Mouse (Mus musculus): ENCODE data around the gene Rec114.

DNA sequence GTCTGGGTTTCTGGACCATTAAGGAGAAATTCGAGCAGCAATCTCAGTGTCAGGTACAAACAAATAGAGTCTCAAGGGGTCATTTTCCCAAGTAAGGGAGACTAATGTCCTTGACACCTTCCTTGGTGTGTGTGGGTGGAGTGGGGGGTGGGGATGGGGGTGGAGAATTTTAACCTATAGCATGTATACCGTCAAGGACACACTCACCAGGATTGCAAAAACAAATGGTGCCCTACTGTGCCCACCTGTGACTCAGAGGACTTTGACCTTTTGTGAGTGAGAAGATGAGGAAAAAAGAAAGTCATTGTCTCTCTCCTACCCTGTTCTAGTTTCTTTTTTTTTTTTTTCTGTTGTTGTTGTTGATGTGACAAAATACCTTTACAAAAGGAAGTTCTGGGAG lies 18.3 kb upstream of the Rec114 start:
- TF ChIP-seq CTCF (IDR thresholded peaks at IDR 0.05; ENCODE audit: low read depth, low read length): no peak
- TF ChIP-seq EP300 (IDR thresholded peaks at IDR 0.05; ENCODE audit: insufficient read depth, low read depth, low read length): no peak
- no peak for TF ChIP-seq POLR2A (IDR thresholded peaks at IDR 0.05; ENCODE audit: insufficient read depth, low read length)

All from ES-Bruce4 (cell line).